ENCODE assay signal across 14 mouse cellular contexts in genomic region chr5:117988367-117988766, GRCm38 (mm10).
"Had no signal": no experiment of that assay in that cellular context is flagged by ENCODE, and none has a peak within 500 bp of the region (broad histone marks: within the 10 kb centered on the region; RNA-seq: fewer than 3 reads in every experiment).

No protein-coding gene starts in this region.

- H3K4me1 ChIP-seq: kidney, embryonic 15.5 days; limb, embryonic 15.5 days; midbrain, embryonic 15.5 days had no signal

- H3K27ac ChIP-seq: kidney, embryonic 15.5 days; left cerebral cortex, adult 2 months; limb, embryonic 15.5 days; liver, embryonic 12.5 days; midbrain, embryonic 10.5 days; midbrain, embryonic 15.5 days; neural tube, embryonic 12.5 days had no signal

- DNase-seq: kidney, postnatal 25 days; lung, embryonic 14.5 days; lung, postnatal 10 days; lung, postnatal 4 days; right cerebral cortex, adult 18-20 months; right cerebral cortex, postnatal 25 days; thymus, postnatal 36 days had no signal

- H3K4me3 ChIP-seq: kidney, embryonic 15.5 days; left cerebral cortex, adult 2 months; limb, embryonic 15.5 days; liver, embryonic 12.5 days; midbrain, embryonic 10.5 days; midbrain, embryonic 15.5 days; neural tube, embryonic 12.5 days had no signal

- H3K27me3 ChIP-seq: kidney, embryonic 15.5 days; limb, embryonic 15.5 days; liver, embryonic 12.5 days; midbrain, embryonic 15.5 days; neural tube, embryonic 12.5 days had no signal
